Mouse (Mus musculus) liver, embryonic 12.5 days (tissue): ENCODE data around the gene Ppwd1. TPM values are rescaled to one million over a fixed set of nuclear protein-coding genes. Genes with fewer than 3 reads are reported as not detected.

Experiments
- ATAC-seq: fragments of 200-750 bp; cut with Nextera tagmentation; 2 replicates; pipeline ENCODE4 v1.8.0; 2017; ENCODE audit warnings: moderate number of reproducible peaks, mild to moderate bottlenecking, moderate library complexity
- H3K27ac ChIP-seq: fragments of 300-500 bp; sonication (generic); 2 replicates; pipeline ENCODE4 v1.5.1; 2016; ENCODE audit warnings: mild to moderate bottlenecking
- H3K27me3 ChIP-seq: fragments of 300-500 bp; sonication (generic); replicated peaks from 2 replicates; pipeline ENCODE4 v1.6.1; 2016; ENCODE audit warnings: mild to moderate bottlenecking, moderate library complexity
- H3K36me3 ChIP-seq: fragments of 300-500 bp; sonication (generic); 2 replicates; pipeline ENCODE4 v1.6.1; 2016; ENCODE audit warnings: mild to moderate bottlenecking, moderate library complexity
- H3K4me1 ChIP-seq: fragments of 300-500 bp; sonication (generic); 2 replicates; pipeline ENCODE4 v1.6.1; 2016
- H3K4me2 ChIP-seq: fragments of 300-500 bp; sonication (generic); 2 replicates; pipeline ENCODE4 v1.6.1; 2016; ENCODE audit warnings: mild to moderate bottlenecking, moderate library complexity
- H3K4me3 ChIP-seq: fragments of 300-500 bp; sonication (generic); 2 replicates; pipeline ENCODE4 v1.5.1; 2016; ENCODE audit warnings: mild to moderate bottlenecking, moderate library complexity
- H3K9ac ChIP-seq: fragments of 300-500 bp; sonication (generic); 2 replicates; pipeline ENCODE4 v1.6.1; 2016; ENCODE audit warnings: mild to moderate bottlenecking, moderate library complexity
- H3K9me3 ChIP-seq: fragments of 300-500 bp; sonication (generic); replicated peaks from 2 replicates; pipeline ENCODE4 v1.6.1; 2016; ENCODE audit warnings: mild to moderate bottlenecking, moderate library complexity
- WGBS: fragments of 180-500 bp; shearing (Covaris S2); methylation state at CpG from one replicate; pipeline ENCODE4 v1.1.7; 2016; ENCODE audit not compliant: insufficient replicate concordance; 5-methylcytosine and 5-hydroxymethylcytosine counted together
- polyA plus RNA-seq: library from polyadenylated mRNA; unstranded; fragments of >200 nt; fragmentation: Nextera tagmentation; extraction: Ambion mirVana; gene quantifications from 2 replicates; pipeline ENCODE4 v1.2.1, GENCODE M21; 2016

The Ppwd1 gene
- polyA plus RNA-seq, 1 experiment from 2014 or later = 12.9 TPM

GRCm38 (mm10) chr13:104172498-104172897, 56.1 kb downstream of the Ppwd1 start:
- Histone ChIP-seq H3K4me3 (no peak overlapping the region), H3K9ac (no peak overlapping the region), H3K27ac (no peak overlapping the region), H3K27me3 (no peaks in the 10 kb centered on the region), H3K4me2 (0 out of 2 replicates have a peak overlapping the region, but pooled peaks have one; percentile 6), H3K36me3 (peaks cover 32% of the 10 kb centered on the region), H3K9me3 (no peaks in the 10 kb centered on the region), H3K4me1 (peaks cover 36% of the 10 kb centered on the region)
- no peak; the same call in 1 of the 2 replicates for ATAC-seq

- no peak overlapping the region for H3K27ac ChIP-seq
- peaks cover 39% of the 10 kb centered on the region for H3K36me3 ChIP-seq
- H3K4me3 ChIP-seq = no peak overlapping the region
- peaks cover 30% of the 10 kb centered on the region for H3K4me1 ChIP-seq
- H3K4me2 ChIP-seq = no peak overlapping the region
- no peaks in the 10 kb centered on the region for H3K9me3 ChIP-seq
- ATAC-seq = no peak
- WGBS = 84% methylated on average over 5 of the region's 5 CpGs
- H3K27me3 ChIP-seq = no peaks in the 10 kb centered on the region
- no peak overlapping the region for H3K9ac ChIP-seq
Observed at GRCm38 (mm10) chr13:104171711-104172110, 56.9 kb downstream of the Ppwd1 start.

DNA sequence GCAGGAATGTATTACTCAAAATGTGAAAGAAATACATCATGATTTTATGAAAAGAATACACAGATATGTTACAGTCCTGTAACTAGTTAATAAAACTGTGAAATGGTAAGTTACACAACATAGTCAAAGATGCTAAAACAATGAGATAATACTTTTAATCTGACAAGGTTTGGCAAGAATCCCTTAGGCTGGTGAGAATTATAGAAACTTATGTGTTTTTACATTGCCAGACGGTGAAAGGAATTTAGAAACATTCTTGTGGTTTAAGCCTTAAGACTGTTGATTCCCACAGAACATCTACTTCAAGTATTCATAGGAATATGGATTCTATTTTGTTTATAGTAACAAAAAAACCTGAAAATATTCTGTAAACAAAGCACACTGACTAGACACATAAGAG, 73.0 kb downstream of the Ppwd1 start:
- no peak overlapping the region for H3K9ac ChIP-seq
- no peak for ATAC-seq
- peaks cover 75% of the 10 kb centered on the region for H3K36me3 ChIP-seq
- H3K4me3 ChIP-seq = no peak overlapping the region
- no peaks in the 10 kb centered on the region for H3K27me3 ChIP-seq
- H3K4me2 ChIP-seq = no peak overlapping the region
- H3K27ac ChIP-seq = no peak overlapping the region
- no peaks in the 10 kb centered on the region for H3K4me1 ChIP-seq
- no peaks in the 10 kb centered on the region for H3K9me3 ChIP-seq
- 88% methylated on average over 1 of the region's 1 CpGs for WGBS

Other genes starting within 250 kb of the Ppwd1 start
- gene Nln, start 119.2 kb downstream of the Ppwd1 start, polyA plus RNA-seq = 13.1 and 14.6 TPM in 2 replicates
- gene Sgtb, start 119.1 kb downstream of the Ppwd1 start, polyA plus RNA-seq = 1.1 TPM in 2 replicates
- gene Trappc13, start 50.4 kb downstream of the Ppwd1 start, polyA plus RNA-seq = 39.5 and 42.6 TPM in 2 replicates
- gene Trim23, start 50.0 kb downstream of the Ppwd1 start, polyA plus RNA-seq = 10.6 and 11.4 TPM in 2 replicates
- gene Cenpk, start 232 bp downstream of the Ppwd1 start, polyA plus RNA-seq = 89.2 and 94.6 TPM in 2 replicates
- gene Adamts6, start 59.0 kb upstream of the Ppwd1 start, polyA plus RNA-seq = 0.25 and 0.31 TPM in 2 replicates